Mouse (Mus musculus): ENCODE results near the gene Ms4a4c. TPM values are rescaled to one million over a fixed set of nuclear protein-coding genes. Genes with fewer than 3 reads are reported as not detected.
"Not testable (repeated sequence)": the region's sequence is repeated elsewhere in the genome, so short reads cannot be mapped to it uniquely, and the experiment has no call there.

The Ms4a4c gene
- total and polyA plus RNA-seq, 3 experiments: 0.77 to 1.2 (median 0.84) TPM

- no peak for TF ChIP-seq CTCF (IDR thresholded peaks at IDR 0.05)
- no peak for TF ChIP-seq EP300 (IDR thresholded peaks at IDR 0.05; ENCODE audit: insufficient read depth, low read depth, low read length)
- H3K4me3 ChIP-seq: no peak overlapping the region
- no peak overlapping the region for H3K27ac ChIP-seq
- H3K4me1 ChIP-seq (ENCODE audit: control insufficient read depth, insufficient read depth, low read length): no peaks in the 10 kb centered on the region
- H3K79me2 ChIP-seq (replicated peaks; ENCODE audit: control insufficient read depth, insufficient read depth, low read length): no peaks in the 10 kb centered on the region
- intact Hi-C loops (cut with DNase I): no loop called here
- no peaks in the 10 kb centered on the region for H3K36me3 ChIP-seq (ENCODE audit: control insufficient read depth, insufficient read depth, low read length)
- H3K27me3 ChIP-seq (ENCODE audit: control insufficient read depth, insufficient read depth, low read length): no peaks in the 10 kb centered on the region
- no peak for DNase-seq
- no peak overlapping the region for H3K9ac ChIP-seq (ENCODE audit: low read depth, low read length)
Measured at GRCm38 (mm10) chr19:11407428-11407827, 2.9 kb downstream of the Ms4a4c start.

- Histone ChIP-seq H3K36me3 (ENCODE audit: control insufficient read depth, insufficient read depth, low read length) (no peaks in the 10 kb centered on the region), H3K4me1 (ENCODE audit: control insufficient read depth, insufficient read depth, low read length) (no peaks in the 10 kb centered on the region), H3K9ac (ENCODE audit: low read depth, low read length) (no peak overlapping the region), H3K4me3 (no peak overlapping the region), H3K79me2 (replicated peaks; ENCODE audit: control insufficient read depth, insufficient read depth, low read length) (no peaks in the 10 kb centered on the region), H3K27ac (no peak overlapping the region), H3K27me3 (ENCODE audit: control insufficient read depth, insufficient read depth, low read length) (no peaks in the 10 kb centered on the region)
- DNase-seq: no peak
- TF ChIP-seq POLR2A (IDR thresholded peaks at IDR 0.05; ENCODE audit: insufficient read depth, low read depth, low read length) (no peak), EP300 (IDR thresholded peaks at IDR 0.05; ENCODE audit: insufficient read depth, low read depth, low read length) (no peak), CTCF (IDR thresholded peaks at IDR 0.05) (no peak)
- 75% methylated on average over 1 of the region's 1 CpGs for whole genome bisulfite sequencing
- intact Hi-C loops (cut with DNase I): no loop called here
Measured at GRCm38 (mm10) chr19:11408591-11408990, 4.0 kb downstream of the Ms4a4c start.

DNA sequence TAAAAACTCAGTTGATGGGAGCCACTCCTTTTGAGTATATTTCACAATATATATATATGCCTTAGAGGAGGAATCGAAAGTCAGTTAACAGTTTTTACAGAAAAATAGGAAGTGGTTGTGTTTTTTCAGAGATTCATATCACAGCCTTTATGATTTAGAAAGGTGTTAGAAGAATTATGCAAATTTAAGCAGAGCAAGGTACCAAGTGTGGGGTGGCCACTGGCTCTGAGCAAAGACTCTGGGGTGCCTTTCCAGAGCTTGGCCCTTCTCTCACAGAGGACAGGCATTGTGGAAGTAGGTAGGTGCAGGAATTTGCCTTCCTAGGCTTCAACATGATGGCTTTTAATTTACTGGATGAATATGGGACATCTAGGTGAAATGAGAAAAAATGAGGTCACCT lies 7.1 kb downstream of the Ms4a4c start:
- no peak for TF ChIP-seq CTCF (IDR thresholded peaks at IDR 0.05)
- TF ChIP-seq EP300 (IDR thresholded peaks at IDR 0.05; ENCODE audit: insufficient read depth, low read depth, low read length): no peak
- no peak for TF ChIP-seq POLR2A (IDR thresholded peaks at IDR 0.05; ENCODE audit: insufficient read depth, low read depth, low read length)
- Histone ChIP-seq H3K9ac (ENCODE audit: low read depth, low read length) (no peak overlapping the region), H3K79me2 (replicated peaks; ENCODE audit: control insufficient read depth, insufficient read depth, low read length) (no peaks in the 10 kb centered on the region), H3K36me3 (ENCODE audit: control insufficient read depth, insufficient read depth, low read length) (no peaks in the 10 kb centered on the region), H3K4me1 (ENCODE audit: control insufficient read depth, insufficient read depth, low read length) (no peaks in the 10 kb centered on the region), H3K4me3 (no peak overlapping the region), H3K27me3 (ENCODE audit: control insufficient read depth, insufficient read depth, low read length) (no peaks in the 10 kb centered on the region), H3K27ac (no peak overlapping the region)
- intact Hi-C loops (cut with DNase I): no loop called here
- WGBS: 50% methylated on average over 1 of the region's 1 CpGs
- DNase-seq: no peak

- intact Hi-C loops (cut with DNase I): no loop called here
- no peaks in the 10 kb centered on the region for H3K4me1 ChIP-seq (ENCODE audit: control insufficient read depth, insufficient read depth, low read length)
- 100% methylated on average over 1 of the region's 1 CpGs for WGBS
Measured at GRCm38 (mm10) chr19:11414084-11414483, 9.5 kb downstream of the Ms4a4c start.

DNA sequence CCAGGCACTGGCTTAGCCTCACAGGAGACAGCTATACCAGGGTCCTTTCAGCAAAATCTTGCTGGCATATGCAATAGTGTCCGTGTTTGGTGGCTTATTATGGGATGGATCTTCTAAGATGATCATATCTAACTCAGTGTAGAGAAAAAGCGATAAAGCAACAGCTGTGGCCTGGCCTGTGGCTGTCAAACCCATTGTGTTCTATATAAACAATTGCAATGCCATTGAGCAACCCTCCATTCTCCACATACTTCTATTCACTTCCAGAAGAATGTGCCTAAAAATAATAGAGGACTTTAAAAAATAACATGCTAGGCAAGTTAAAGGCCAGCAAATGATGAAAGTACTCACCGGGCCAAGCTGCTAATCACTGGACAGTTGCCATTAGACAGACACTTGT lies 11.0 kb downstream of the Ms4a4c start:
- intact Hi-C loops (cut with DNase I): no loop called here
- H3K9ac ChIP-seq (ENCODE audit: low read depth, low read length): no peak overlapping the region
- TF ChIP-seq POLR2A (IDR thresholded peaks at IDR 0.05; ENCODE audit: insufficient read depth, low read depth, low read length) (no peak), CTCF (IDR thresholded peaks at IDR 0.05) (no peak), EP300 (IDR thresholded peaks at IDR 0.05; ENCODE audit: insufficient read depth, low read depth, low read length) (no peak)
- WGBS: 58% methylated on average over 3 of the region's 3 CpGs
- no peak overlapping the region for H3K27ac ChIP-seq
- H3K79me2 ChIP-seq (replicated peaks; ENCODE audit: control insufficient read depth, insufficient read depth, low read length): no peaks in the 10 kb centered on the region
- no peaks in the 10 kb centered on the region for H3K36me3 ChIP-seq (ENCODE audit: control insufficient read depth, insufficient read depth, low read length)
- no peaks in the 10 kb centered on the region for H3K27me3 ChIP-seq (ENCODE audit: control insufficient read depth, insufficient read depth, low read length)
- no peak overlapping the region for H3K4me3 ChIP-seq
- H3K4me1 ChIP-seq (ENCODE audit: control insufficient read depth, insufficient read depth, low read length): no peaks in the 10 kb centered on the region
- DNase-seq: no peak

More at GRCm38 (mm10) chr19:11414084-11414483, 9.5 kb downstream of the Ms4a4c start:
- TF ChIP-seq EP300 (IDR thresholded peaks at IDR 0.05; ENCODE audit: insufficient read depth, low read depth, low read length) (no peak), POLR2A (IDR thresholded peaks at IDR 0.05; ENCODE audit: insufficient read depth, low read depth, low read length) (no peak), CTCF (IDR thresholded peaks at IDR 0.05) (no peak)
- Histone ChIP-seq H3K36me3 (ENCODE audit: control insufficient read depth, insufficient read depth, low read length) (no peaks in the 10 kb centered on the region), H3K79me2 (replicated peaks; ENCODE audit: control insufficient read depth, insufficient read depth, low read length) (no peaks in the 10 kb centered on the region), H3K4me3 (no peak overlapping the region), H3K9ac (ENCODE audit: low read depth, low read length) (no peak overlapping the region), H3K27me3 (ENCODE audit: control insufficient read depth, insufficient read depth, low read length) (no peaks in the 10 kb centered on the region), H3K27ac (no peak overlapping the region)
- DNase-seq: no peak

DNA sequence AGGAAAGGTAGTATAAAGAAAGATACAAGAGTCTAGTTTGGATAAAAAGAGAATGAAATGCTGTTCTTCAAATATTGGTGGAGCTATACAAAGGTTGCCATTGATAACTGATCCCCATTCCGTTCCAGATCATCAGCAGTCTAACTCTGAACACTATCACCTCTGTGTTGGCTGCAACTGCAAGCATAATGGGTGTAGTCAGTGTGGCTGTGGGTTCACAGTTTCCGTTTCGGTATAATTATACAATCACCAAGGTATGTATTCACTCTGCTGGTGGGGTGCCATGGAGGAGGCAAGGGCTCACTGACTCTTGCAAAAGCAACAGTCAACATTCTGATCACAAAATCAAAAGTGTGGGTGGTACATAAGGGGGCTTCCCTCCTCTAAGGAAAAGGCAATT lies 14.3 kb downstream of the Ms4a4c start:
- WGBS: 71% methylated on average over 3 of the region's 3 CpGs
- intact Hi-C loops (cut with DNase I): not testable (repeated sequence)

DNA sequence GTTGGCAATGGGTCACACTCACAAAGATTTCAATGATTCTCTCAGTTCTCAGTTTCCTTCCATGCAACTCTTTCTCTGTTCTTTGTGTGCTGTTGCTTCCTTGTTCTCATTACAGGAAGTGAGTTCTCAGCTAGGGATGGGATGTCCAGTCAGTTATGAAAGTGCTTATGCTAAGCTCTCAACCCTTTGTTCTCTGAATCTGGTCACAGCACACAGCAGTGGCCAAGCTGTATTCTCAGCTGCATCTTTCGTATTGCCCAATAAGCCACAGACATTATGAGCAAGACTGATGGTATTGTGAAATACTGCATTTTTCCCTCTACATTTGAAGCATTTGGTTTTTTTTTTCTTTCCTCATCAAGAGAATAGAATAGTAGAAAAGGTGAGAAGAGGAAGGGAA lies 26.6 kb downstream of the Ms4a4c start:
- H3K4me3 ChIP-seq; H3K4me1 ChIP-seq (ENCODE audit: control insufficient read depth, insufficient read depth, low read length); H3K27me3 ChIP-seq (ENCODE audit: control insufficient read depth, insufficient read depth, low read length); intact Hi-C loops (cut with DNase I); H3K36me3 ChIP-seq (ENCODE audit: control insufficient read depth, insufficient read depth, low read length); DNase-seq; H3K27ac ChIP-seq; H3K79me2 ChIP-seq (replicated peaks; ENCODE audit: control insufficient read depth, insufficient read depth, low read length); H3K9ac ChIP-seq (ENCODE audit: low read depth, low read length): not testable (repeated sequence)
- 79% methylated on average over 1 of the region's 1 CpGs for WGBS

More for the DNA sequence above, 14.3 kb downstream of the Ms4a4c start:
- H3K79me2 ChIP-seq (replicated peaks; ENCODE audit: control insufficient read depth, insufficient read depth, low read length); DNase-seq; H3K36me3 ChIP-seq (ENCODE audit: control insufficient read depth, insufficient read depth, low read length); H3K9ac ChIP-seq (ENCODE audit: low read depth, low read length); H3K4me1 ChIP-seq (ENCODE audit: control insufficient read depth, insufficient read depth, low read length); H3K4me3 ChIP-seq; H3K27ac ChIP-seq; H3K27me3 ChIP-seq (ENCODE audit: control insufficient read depth, insufficient read depth, low read length): not testable (repeated sequence)
